In the genomic region with DNA sequence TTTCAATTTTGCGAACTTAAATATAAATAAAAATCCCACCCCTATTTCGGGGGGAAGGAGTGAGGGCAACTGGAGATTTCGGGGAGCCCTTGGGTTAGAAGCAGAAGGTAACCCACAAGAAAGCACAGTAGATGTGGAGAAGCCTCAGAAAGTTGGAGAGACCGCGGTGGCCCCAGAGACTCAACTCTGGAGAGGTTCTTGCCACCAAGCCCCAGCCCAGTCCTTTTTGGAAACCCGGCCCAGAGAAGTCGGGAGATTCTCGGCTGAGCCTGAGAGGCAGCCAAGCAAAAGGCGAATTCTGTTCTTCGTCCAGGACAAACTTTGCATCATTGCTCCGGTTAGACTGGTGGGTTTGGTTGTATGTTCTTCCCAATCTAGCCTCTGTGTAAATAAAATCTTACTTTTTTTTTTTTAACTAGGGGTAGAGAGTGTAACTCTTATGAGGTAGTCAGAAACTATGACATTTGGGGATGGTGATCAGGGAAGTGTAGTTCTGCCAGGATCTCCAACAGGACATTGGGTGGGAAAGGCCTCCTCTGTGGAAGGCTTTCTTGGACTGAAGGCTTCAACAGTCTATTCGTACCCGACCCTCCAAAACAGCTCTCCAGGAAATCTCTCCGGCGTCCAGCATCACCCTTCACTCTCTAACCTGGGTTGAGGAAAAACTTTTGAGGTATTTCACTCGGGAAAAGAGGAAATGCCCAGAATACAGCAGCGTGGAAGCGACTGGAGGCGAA, we compare ENCODE assay signal across 20 mouse cellular contexts. TPM values are rescaled to one million over a fixed set of nuclear protein-coding genes. Genes with fewer than 3 reads are reported as not detected.
DNase-seq lines count a peak whose midpoint lies in the region; ATAC-seq lines count a peak whose summit lies in the region.
"Had no signal": no experiment of that assay in that cellular context is flagged by ENCODE, and none has a peak within 500 bp of the region (broad histone marks: within the 10 kb centered on the region; RNA-seq: fewer than 3 reads in every experiment).

No protein-coding gene starts in this region.

- peaks cover 100% of the 10 kb centered on the region for H3K27me3 ChIP-seq in embryonic facial prominence, embryonic 10.5 days (replicated peaks; ENCODE audit: low read depth, poor library complexity, severe bottlenecking)
- peaks cover 22% of the 10 kb centered on the region for H3K27me3 ChIP-seq in hindbrain, embryonic 16.5 days (replicated peaks; ENCODE audit: control insufficient read depth, insufficient read depth, low read length)
- H3K27me3 ChIP-seq in midbrain, embryonic 15.5 days (replicated peaks), result peaks cover 61% of the 10 kb centered on the region
- H3K27me3 ChIP-seq: CH12.LX had no signal

- no peak overlapping the region for H3K9ac ChIP-seq in hindbrain, embryonic 16.5 days (ENCODE audit: low read depth, low read length)
- peak overlapping the region; percentile 30 for H3K9ac ChIP-seq in midbrain, embryonic 15.5 days
- H3K9ac ChIP-seq: lung, embryonic 14.5 days had no signal

- peak overlapping the region; percentile 16 for H3K4me2 ChIP-seq in hindbrain, embryonic 16.5 days (ENCODE audit: low read length)
- peak overlapping the region; percentile 67 for H3K4me2 ChIP-seq in midbrain, embryonic 15.5 days
- H3K4me2 ChIP-seq: lung, embryonic 14.5 days had no signal

- no peak for ATAC-seq in hindbrain, embryonic 16.5 days
- ATAC-seq in midbrain, embryonic 15.5 days (replicated peaks), result no peak

- peaks cover 31% of the 10 kb centered on the region for H3K4me1 ChIP-seq in embryonic facial prominence, embryonic 10.5 days
- H3K4me1 ChIP-seq in hindbrain, embryonic 16.5 days (ENCODE audit: control insufficient read depth, insufficient read depth, low read depth, low read length), result peaks cover 10% of the 10 kb centered on the region
- peaks cover 33% of the 10 kb centered on the region for H3K4me1 ChIP-seq in midbrain, embryonic 15.5 days

- no peaks in the 10 kb centered on the region for H3K36me3 ChIP-seq in embryonic facial prominence, embryonic 10.5 days (replicated peaks)
- H3K36me3 ChIP-seq in hindbrain, embryonic 16.5 days (ENCODE audit: control insufficient read depth, insufficient read depth, low read length), result no peaks in the 10 kb centered on the region
- H3K36me3 ChIP-seq in midbrain, embryonic 15.5 days (replicated peaks), result no peaks in the 10 kb centered on the region

- DNase-seq in embryo, embryonic 10 days (ENCODE audit: low spot score), result peak; percentile 33
- no peak for DNase-seq in embryo, embryonic 11 days
- peak; percentile 52 for DNase-seq in embryonic facial prominence, embryonic 10.5 days (ENCODE audit: low spot score)
- no peak for DNase-seq in lung, postnatal 14 days
- no peak for DNase-seq in adrenal gland, postnatal 10 days
- no peak for DNase-seq in right cerebral cortex, postnatal 14 days
- DNase-seq: cerebellum, adult 11 months; liver; lung, embryonic 14.5 days; thymus, adult 18-20 months had no signal

- no peaks in the 10 kb centered on the region for H3K9me3 ChIP-seq in embryonic facial prominence, embryonic 10.5 days
- 0 out of 2 replicates have a peak, but pooled peaks cover 2% of the 10 kb centered on the region for H3K9me3 ChIP-seq in hindbrain, embryonic 16.5 days (ENCODE audit: control insufficient read depth, low read length)
- no peaks in the 10 kb centered on the region for H3K9me3 ChIP-seq in midbrain, embryonic 15.5 days

- under 1% methylated on average over 19 of the region's 19 CpGs for WGBS in embryonic facial prominence, embryonic 10.5 days
- WGBS in hindbrain, embryonic 16.5 days, result 3% methylated on average over 19 of the region's 19 CpGs
- WGBS in midbrain, embryonic 15.5 days, result 3% methylated on average over 19 of the region's 19 CpGs

- no peak overlapping the region for H3K27ac ChIP-seq in embryonic facial prominence, embryonic 10.5 days (replicated peaks)
- H3K27ac ChIP-seq in hindbrain, embryonic 16.5 days (ENCODE audit: low read depth, low read length), result no peak overlapping the region
- peak overlapping the region; percentile 68 for H3K27ac ChIP-seq in midbrain, embryonic 15.5 days
- H3K27ac ChIP-seq: layer of hippocampus, adult 2 months had no signal

- H3K4me3 ChIP-seq in embryonic facial prominence, embryonic 10.5 days, result no peak overlapping the region
- peak overlapping the region; percentile 13; the same call in 1 of the 2 replicates for H3K4me3 ChIP-seq in hindbrain, embryonic 16.5 days (ENCODE audit: low read length)
- peak overlapping the region; percentile 49 for H3K4me3 ChIP-seq in midbrain, embryonic 15.5 days
- H3K4me3 ChIP-seq: erythroblast, embryonic 14.5 days; layer of hippocampus, adult 2 months had no signal

RNA-seq across cellular contexts. Expression of gene En1, which starts 1.5 kb away (rescaled TPM):
- polyA plus RNA-seq in embryonic facial prominence, embryonic 10.5 days (2016; fragmentation: Nextera tagmentation; extraction: Ambion mirVana), result 0.30 and 0.47 TPM in 2 replicates
- polyA plus RNA-seq in hindbrain, embryonic 16.5 days (2015; fragmentation: Nextera tagmentation; extraction: Ambion mirVana), result 3.1 and 4.0 TPM in 2 replicates
- 9.3 and 12.5 TPM in 2 replicates for polyA plus RNA-seq in midbrain, embryonic 15.5 days (2015; fragmentation: Nextera tagmentation; extraction: Ambion mirVana)
- under 1 TPM; 0.18 to 0.64 TPM for total RNA-seq in adrenal gland, postnatal 10 days (2021)
- total RNA-seq: CH12.LX; common myeloid progenitor, adult 5-6 weeks; layer of hippocampus, adult 2 months; left cerebral cortex, adult 8-10 months had no signal
- polyA plus RNA-seq: erythroblast, embryonic 14.5 days; gonadal fat pad, adult 2 months; heart, embryonic 14.5 days; kidney, embryonic 14.5 days; lung, embryonic 14.5 days had no signal

Comparison
In these comparisons a context has a peak if more than half of its experiments do, and no peak if none do; other contexts are left out.
1. DNase-seq: peak in embryo, embryonic 10 days (single experiment) and embryonic facial prominence, embryonic 10.5 days (single experiment); none in embryo, embryonic 11 days (single experiment), lung, postnatal 14 days (single experiment), adrenal gland, postnatal 10 days (single experiment) and right cerebral cortex, postnatal 14 days (single experiment).